Mouse (Mus musculus) heart, embryonic 12.5 days (tissue): Measurements from ENCODE around the gene Ccdc141. TPM values are rescaled to one million over a fixed set of nuclear protein-coding genes. Genes with fewer than 3 reads are reported as not detected.

ENCODE experiments used
- ATAC-seq: fragments of 200-750 bp; cut with Nextera tagmentation; 2 replicates; pipeline ENCODE4 v1.8.0; 2017; ENCODE audit warnings: moderate TSS enrichment, moderate library complexity; ENCODE audit not compliant: insufficient number of reproducible peaks, low FRiP score
- H3K27ac ChIP-seq: fragments of 300-500 bp; sonication (generic); 2 replicates; pipeline ENCODE4 v1.5.1; 2016; ENCODE audit warnings: mild to moderate bottlenecking, moderate library complexity; ENCODE audit not compliant: poor library complexity, severe bottlenecking
- H3K27me3 ChIP-seq: fragments of 300-500 bp; sonication (generic); replicated peaks from 2 replicates; pipeline ENCODE4 v1.6.1; 2016; ENCODE audit warnings: mild to moderate bottlenecking, moderate library complexity
- H3K36me3 ChIP-seq: fragments of 300-500 bp; sonication (generic); 2 replicates; pipeline ENCODE4 v1.6.1; 2016; ENCODE audit warnings: mild to moderate bottlenecking, moderate library complexity
- H3K4me1 ChIP-seq: fragments of 300-500 bp; sonication (generic); replicated peaks from 2 replicates; pipeline ENCODE4 v1.6.1; 2016; ENCODE audit warnings: mild to moderate bottlenecking
- H3K4me2 ChIP-seq: fragments of 300-500 bp; sonication (generic); 2 replicates; pipeline ENCODE4 v1.6.1; 2016; ENCODE audit warnings: mild to moderate bottlenecking, moderate library complexity
- H3K4me3 ChIP-seq: fragments of 300-500 bp; sonication (generic); 2 replicates; pipeline ENCODE4 v1.5.1; 2016; ENCODE audit warnings: mild to moderate bottlenecking
- H3K9ac ChIP-seq: fragments of 300-500 bp; sonication (generic); 2 replicates; pipeline ENCODE4 v1.6.1; 2016; ENCODE audit warnings: mild to moderate bottlenecking, moderate library complexity
- H3K9me3 ChIP-seq: fragments of 300-500 bp; sonication (generic); replicated peaks from 2 replicates; pipeline ENCODE4 v1.6.1; 2016; ENCODE audit warnings: mild to moderate bottlenecking, moderate library complexity
- WGBS: fragments of 180-500 bp; shearing (Covaris S2); methylation state at CpG from one replicate; pipeline ENCODE4 v1.1.7; 2016; 5-methylcytosine and 5-hydroxymethylcytosine counted together
- polyA plus RNA-seq: library from polyadenylated mRNA; unstranded; fragments of >200 nt; fragmentation: Nextera tagmentation; extraction: Ambion mirVana; gene quantifications from 2 replicates; pipeline ENCODE4 v1.2.1, GENCODE M21; 2016

The Ccdc141 gene
- polyA plus RNA-seq, 1 experiment from 2014 or later, result 206 TPM

DNA sequence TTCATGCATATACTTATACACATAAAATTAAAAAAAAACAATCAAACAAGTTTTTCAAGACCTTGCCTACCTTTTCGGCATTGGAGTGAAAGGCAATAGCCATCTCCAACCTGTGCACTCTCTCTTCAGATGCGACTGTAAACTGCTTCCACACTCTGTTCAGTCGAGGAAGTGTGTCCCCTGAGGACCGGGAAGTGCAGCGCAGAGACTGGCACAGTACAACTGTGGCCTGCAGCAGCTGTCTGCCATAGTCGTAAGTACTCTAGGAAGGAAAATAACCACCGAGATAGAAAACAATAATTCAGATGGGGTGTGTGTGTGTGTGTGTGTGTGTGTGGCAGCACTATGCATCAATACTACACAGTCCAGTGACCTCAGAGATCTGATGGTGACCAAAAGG is 20.5 kb upstream of the Ccdc141 start:
- ATAC-seq, result no peak
- 0 out of 2 replicates have a peak, but pooled peaks cover 3% of the 10 kb centered on the region for H3K4me1 ChIP-seq
- H3K27ac ChIP-seq, result no peak overlapping the region
- peaks cover 40% of the 10 kb centered on the region for H3K36me3 ChIP-seq
- no peaks in the 10 kb centered on the region for H3K27me3 ChIP-seq
- no peak overlapping the region for H3K4me3 ChIP-seq
- 88% methylated on average over 7 of the region's 7 CpGs for WGBS
- no peak overlapping the region for H3K9ac ChIP-seq
- H3K9me3 ChIP-seq, result no peaks in the 10 kb centered on the region
- H3K4me2 ChIP-seq, result no peak overlapping the region

DNA sequence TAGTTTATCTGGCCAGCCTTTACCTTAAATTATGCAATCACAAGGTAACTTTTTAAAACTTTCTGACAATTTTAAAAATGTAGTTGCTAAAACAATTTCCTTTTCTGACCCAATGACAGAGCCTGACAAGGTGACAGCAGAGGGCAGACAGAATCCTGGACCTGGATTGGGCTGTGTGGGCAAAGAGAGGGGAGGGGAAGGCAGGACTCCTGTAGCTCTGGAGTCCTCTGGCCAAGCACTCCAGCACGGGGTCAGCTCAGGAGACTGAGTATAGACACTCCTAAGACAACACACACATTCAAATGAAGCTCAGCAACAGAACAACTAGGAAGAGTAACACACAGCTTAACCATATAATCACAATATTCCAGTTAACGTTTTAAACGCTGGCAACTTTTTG is 19.9 kb upstream of the Ccdc141 start:
- Histone ChIP-seq H3K4me2 (no peak overlapping the region), H3K27me3 (no peaks in the 10 kb centered on the region), H3K4me1 (peaks cover 6% of the 10 kb centered on the region; the same call in 1 of the 2 replicates), H3K36me3 (peaks cover 44% of the 10 kb centered on the region), H3K27ac (no peak overlapping the region), H3K4me3 (no peak overlapping the region), H3K9me3 (no peaks in the 10 kb centered on the region), H3K9ac (no peak overlapping the region)
- WGBS, result 80% methylated on average over 3 of the region's 3 CpGs
- no peak for ATAC-seq

DNA sequence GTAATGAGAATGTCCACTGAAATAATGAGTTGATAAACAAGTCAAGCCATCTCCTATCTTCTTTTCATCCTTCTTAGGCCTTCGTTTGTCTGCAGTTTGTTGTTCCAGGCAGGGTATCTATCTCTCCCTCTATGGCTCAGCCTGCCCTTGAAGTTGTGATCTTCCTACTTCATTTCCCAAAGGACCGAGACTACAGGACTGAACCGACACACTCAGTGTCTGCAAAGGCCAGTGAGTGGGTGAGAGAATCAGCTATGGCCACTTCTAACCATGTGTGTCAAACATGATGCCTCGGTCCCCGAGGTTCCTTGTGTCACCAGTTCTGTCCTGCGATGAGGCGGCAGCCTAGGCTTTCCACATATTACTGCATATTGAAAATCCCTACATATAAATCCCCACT is 19.2 kb upstream of the Ccdc141 start:
- no peaks in the 10 kb centered on the region for H3K27me3 ChIP-seq
- H3K27ac ChIP-seq, result no peak overlapping the region
- H3K9me3 ChIP-seq, result no peaks in the 10 kb centered on the region
- peaks cover 38% of the 10 kb centered on the region for H3K36me3 ChIP-seq
- H3K4me2 ChIP-seq, result no peak overlapping the region
- H3K9ac ChIP-seq, result no peak overlapping the region
- H3K4me3 ChIP-seq, result no peak overlapping the region
- peaks cover 10% of the 10 kb centered on the region for H3K4me1 ChIP-seq
- no peak for ATAC-seq
- WGBS, result 83% methylated on average over 7 of the region's 7 CpGs

GRCm38 (mm10) chr2:77187501-77187900 is 17.1 kb upstream of the Ccdc141 start:
- H3K27me3 ChIP-seq, result no peaks in the 10 kb centered on the region
- peaks cover 29% of the 10 kb centered on the region for H3K4me1 ChIP-seq
- H3K27ac ChIP-seq, result no peak overlapping the region
- H3K4me2 ChIP-seq, result no peak overlapping the region
- no peak overlapping the region for H3K4me3 ChIP-seq
- peaks cover 38% of the 10 kb centered on the region for H3K36me3 ChIP-seq
- no peaks in the 10 kb centered on the region for H3K9me3 ChIP-seq
- no peak for ATAC-seq
- H3K9ac ChIP-seq, result no peak overlapping the region
- WGBS, result 91% methylated on average over 3 of the region's 3 CpGs

GRCm38 (mm10) chr2:77186912-77187311 is 16.5 kb upstream of the Ccdc141 start:
- WGBS, result 55% methylated on average over 8 of the region's 8 CpGs
- H3K4me3 ChIP-seq, result no peak overlapping the region
- H3K27me3 ChIP-seq, result no peaks in the 10 kb centered on the region
- peaks cover 34% of the 10 kb centered on the region for H3K36me3 ChIP-seq
- no peaks in the 10 kb centered on the region for H3K9me3 ChIP-seq
- no peak overlapping the region for H3K4me2 ChIP-seq
- no peak for ATAC-seq
- no peak overlapping the region for H3K27ac ChIP-seq
- no peak overlapping the region for H3K9ac ChIP-seq
- H3K4me1 ChIP-seq, result peaks cover 32% of the 10 kb centered on the region

DNA sequence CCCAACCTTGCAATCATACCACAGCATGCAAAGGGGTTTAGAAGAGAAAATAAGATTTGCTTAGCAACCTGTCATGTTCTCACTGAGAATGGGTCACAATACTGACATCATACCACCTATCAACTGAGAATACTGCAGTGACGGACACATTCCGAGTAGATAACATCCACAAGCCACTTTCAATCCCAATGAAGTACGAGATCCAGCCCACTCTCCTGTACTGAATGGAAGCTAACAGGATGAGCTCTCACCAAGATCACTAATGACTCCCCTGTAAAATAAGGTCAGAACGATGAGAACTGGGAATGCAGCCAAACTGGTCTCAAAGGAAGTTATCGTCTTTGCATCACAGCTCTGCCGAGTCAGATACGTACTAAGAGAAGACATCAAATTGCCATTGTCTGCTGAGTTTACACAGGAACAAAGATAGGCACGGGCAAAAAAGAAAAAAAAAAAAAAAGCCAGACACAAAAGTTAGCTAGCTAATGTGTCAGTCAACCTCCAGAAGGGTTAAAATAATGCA is 13.7 kb upstream of the Ccdc141 start:
- no peak overlapping the region for H3K9ac ChIP-seq
- peaks cover 41% of the 10 kb centered on the region for H3K4me1 ChIP-seq
- H3K27ac ChIP-seq, result peak overlapping the region; percentile 40
- H3K27me3 ChIP-seq, result no peaks in the 10 kb centered on the region
- ATAC-seq, result no peak; the same call in 1 of the 2 replicates
- no peaks in the 10 kb centered on the region for H3K9me3 ChIP-seq
- H3K36me3 ChIP-seq, result peaks cover 13% of the 10 kb centered on the region; the same call in 1 of the 2 replicates
- H3K4me3 ChIP-seq, result no peak overlapping the region
- H3K4me2 ChIP-seq, result no peak overlapping the region
- 31% methylated on average over 8 of the region's 8 CpGs for WGBS

DNA sequence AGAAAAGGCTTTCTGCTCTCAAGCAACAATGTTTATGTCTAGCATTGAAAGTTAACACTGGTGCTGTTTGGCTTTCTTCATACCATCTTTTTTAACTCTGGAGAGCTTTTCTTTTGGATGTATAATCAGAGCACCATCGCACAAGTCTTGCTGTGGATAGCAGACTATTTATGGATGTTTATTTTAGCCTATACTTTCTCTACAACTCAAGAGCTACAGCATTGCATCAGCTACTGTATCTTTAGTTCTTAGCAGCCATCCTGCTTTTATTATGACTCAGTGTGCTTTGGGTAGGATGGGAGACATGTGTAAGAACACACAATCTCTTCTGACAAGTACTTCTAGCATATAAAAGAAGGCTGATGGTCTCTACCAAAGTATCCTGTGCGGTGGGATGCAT is 13.2 kb upstream of the Ccdc141 start:
- H3K9ac ChIP-seq, result no peak overlapping the region
- peak overlapping the region; percentile 40 for H3K27ac ChIP-seq
- H3K36me3 ChIP-seq, result peaks cover 13% of the 10 kb centered on the region; the same call in 1 of the 2 replicates
- H3K4me3 ChIP-seq, result no peak overlapping the region
- peaks cover 41% of the 10 kb centered on the region for H3K4me1 ChIP-seq
- WGBS, result 72% methylated on average over 2 of the region's 2 CpGs
- no peaks in the 10 kb centered on the region for H3K27me3 ChIP-seq
- no peaks in the 10 kb centered on the region for H3K9me3 ChIP-seq
- no peak for ATAC-seq
- no peak overlapping the region for H3K4me2 ChIP-seq

DNA sequence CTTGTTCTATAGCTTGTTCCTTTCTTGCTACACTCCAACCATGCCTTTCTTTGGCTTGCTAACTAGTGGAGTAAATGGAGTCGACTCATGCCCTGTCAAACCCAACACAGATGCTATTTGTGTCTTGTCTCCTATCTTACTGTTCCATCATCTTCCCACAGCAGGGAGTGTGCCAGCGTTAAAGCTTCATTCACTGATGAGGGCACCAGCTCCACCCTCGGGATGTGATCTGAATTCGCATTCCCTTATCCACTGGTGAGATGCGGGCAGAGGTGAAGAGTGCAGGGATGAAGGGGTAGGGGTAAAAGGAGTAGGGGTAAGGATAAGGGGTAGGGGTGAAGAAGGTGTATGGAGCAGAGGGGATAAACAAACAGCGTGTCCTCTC is 12.6 kb upstream of the Ccdc141 start:
- H3K4me1 ChIP-seq, result peaks cover 41% of the 10 kb centered on the region
- no peak overlapping the region for H3K4me2 ChIP-seq
- peak overlapping the region; percentile 98 for H3K27ac ChIP-seq
- 51% methylated on average over 6 of the region's 6 CpGs for WGBS
- no peaks in the 10 kb centered on the region for H3K9me3 ChIP-seq
- H3K9ac ChIP-seq, result no peak overlapping the region
- H3K36me3 ChIP-seq, result peaks cover 13% of the 10 kb centered on the region; the same call in 1 of the 2 replicates
- H3K27me3 ChIP-seq, result no peaks in the 10 kb centered on the region
- no peak overlapping the region for H3K4me3 ChIP-seq
- ATAC-seq, result no peak

GRCm38 (mm10) chr2:77182271-77182995 is 12.0 kb upstream of the Ccdc141 start:
- peak; percentile 51 for ATAC-seq
- Histone ChIP-seq H3K27ac (peak overlapping the region; percentile 98), H3K4me2 (peak overlapping the region; percentile 29; the same call in 1 of the 2 replicates), H3K36me3 (peaks cover 9% of the 10 kb centered on the region; the same call in 1 of the 2 replicates), H3K9me3 (no peaks in the 10 kb centered on the region), H3K4me1 (peaks cover 44% of the 10 kb centered on the region), H3K9ac (peak overlapping the region; percentile 62; the same call in 1 of the 2 replicates), H3K27me3 (no peaks in the 10 kb centered on the region), H3K4me3 (no peak overlapping the region)
- 39% methylated on average over 4 of the region's 4 CpGs for WGBS

DNA sequence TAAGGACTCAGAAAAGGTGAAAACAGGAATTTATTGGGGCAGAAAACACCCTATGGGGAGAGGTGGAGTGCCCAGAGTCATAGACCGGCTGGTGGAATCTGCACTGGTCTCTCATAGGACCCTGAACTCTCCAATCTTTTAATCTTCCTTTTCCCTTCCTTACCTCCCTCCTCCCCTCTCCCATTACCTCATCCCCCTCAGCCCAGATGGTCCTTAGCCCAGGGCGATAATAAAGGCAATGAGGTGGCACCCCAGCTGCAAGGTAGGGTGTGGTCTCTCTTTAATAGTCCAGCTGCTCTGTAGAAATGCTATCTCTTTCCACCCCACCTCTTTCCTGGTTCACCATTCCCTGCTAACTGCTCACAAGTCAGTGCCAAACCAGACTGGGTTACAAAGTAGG is 7.0 kb upstream of the Ccdc141 start:
- 54% methylated on average over 2 of the region's 2 CpGs for WGBS

DNA sequence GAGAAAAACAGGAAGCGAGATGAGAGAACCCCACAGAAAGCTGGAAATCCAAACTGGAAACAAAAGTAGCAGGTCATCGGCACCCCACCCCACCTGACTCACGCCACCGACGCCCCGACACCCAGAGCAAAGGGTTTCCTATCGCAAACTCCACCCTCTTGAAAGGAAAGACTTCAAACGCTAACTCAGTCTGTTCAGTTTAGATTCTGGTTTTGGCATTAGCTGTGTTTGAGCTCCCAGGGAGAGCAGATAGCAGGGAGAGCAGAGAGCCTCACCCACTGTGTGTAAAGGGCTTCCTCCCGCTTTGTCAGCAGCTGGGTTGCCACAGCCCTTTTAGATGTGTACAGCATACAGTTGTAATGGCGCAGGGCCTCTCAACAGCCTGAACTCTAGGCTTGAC is 6.0 kb upstream of the Ccdc141 start:
- H3K27me3 ChIP-seq, result no peaks in the 10 kb centered on the region
- 17% methylated on average over 10 of the region's 10 CpGs for WGBS
- peak; percentile 79 for ATAC-seq
- H3K9ac ChIP-seq, result peak overlapping the region; percentile 8; the same call in 1 of the 2 replicates
- H3K27ac ChIP-seq, result peak overlapping the region; percentile 75
- peak overlapping the region; percentile 44 for H3K4me2 ChIP-seq
- 0 out of 2 replicates have a peak overlapping the region, but pooled peaks have one; percentile 3 for H3K4me3 ChIP-seq
- no peaks in the 10 kb centered on the region for H3K36me3 ChIP-seq
- peaks cover 52% of the 10 kb centered on the region for H3K4me1 ChIP-seq
- H3K9me3 ChIP-seq, result no peaks in the 10 kb centered on the region

More for the DNA sequence above, 7.0 kb upstream of the Ccdc141 start:
- H3K9ac ChIP-seq, result no peak overlapping the region
- H3K4me2 ChIP-seq, result no peak overlapping the region
- no peaks in the 10 kb centered on the region for H3K36me3 ChIP-seq
- peak; percentile 84 for ATAC-seq
- H3K4me3 ChIP-seq, result no peak overlapping the region
- no peaks in the 10 kb centered on the region for H3K27me3 ChIP-seq
- peaks cover 49% of the 10 kb centered on the region for H3K4me1 ChIP-seq
- no peaks in the 10 kb centered on the region for H3K9me3 ChIP-seq
- H3K27ac ChIP-seq, result peak overlapping the region; percentile 75
